In genomic region chr4:87210533-87210932, GRCm38 (mm10) we compare ENCODE assay signal across 15 mouse cellular contexts. TPM values are rescaled to one million over a fixed set of nuclear protein-coding genes. Genes with fewer than 3 reads are reported as not detected.
DNase-seq lines count a peak whose midpoint lies in the region; ATAC-seq lines count a peak whose summit lies in the region.
"Had no signal": no experiment of that assay in that cellular context is flagged by ENCODE, and none has a peak within 500 bp of the region (broad histone marks: within the 10 kb centered on the region; RNA-seq: fewer than 3 reads in every experiment).

No protein-coding gene starts in this region.

- H3K4me1 ChIP-seq in forebrain, embryonic 13.5 days = peaks cover 17% of the 10 kb centered on the region
- no peaks in the 10 kb centered on the region for H3K4me1 ChIP-seq in forebrain, embryonic 11.5 days (replicated peaks; ENCODE audit: control insufficient read depth, insufficient read depth, low read length)
- H3K4me1 ChIP-seq in hindbrain, embryonic 12.5 days = 0 out of 2 replicates have a peak, but pooled peaks cover 7% of the 10 kb centered on the region
- H3K4me1 ChIP-seq in hindbrain, embryonic 10.5 days (replicated peaks) = no peaks in the 10 kb centered on the region
- peaks cover 5% of the 10 kb centered on the region; the same call in 1 of the 2 replicates for H3K4me1 ChIP-seq in forebrain, embryonic 14.5 days (ENCODE audit: control insufficient read depth, insufficient read depth, low read length)
- peaks cover 6% of the 10 kb centered on the region; the same call in 1 of the 2 replicates for H3K4me1 ChIP-seq in midbrain, embryonic 14.5 days (ENCODE audit: control insufficient read depth, insufficient read depth, low read length)
- H3K4me1 ChIP-seq: embryonic facial prominence, embryonic 15.5 days had no signal

- no peaks in the 10 kb centered on the region for H3K9me3 ChIP-seq in forebrain, embryonic 13.5 days (replicated peaks)
- no peaks in the 10 kb centered on the region for H3K9me3 ChIP-seq in forebrain, embryonic 11.5 days (ENCODE audit: control insufficient read depth, low read length)
- no peaks in the 10 kb centered on the region for H3K9me3 ChIP-seq in hindbrain, embryonic 12.5 days (replicated peaks)
- H3K9me3 ChIP-seq in hindbrain, embryonic 10.5 days = no peaks in the 10 kb centered on the region
- H3K9me3 ChIP-seq in forebrain, embryonic 14.5 days (replicated peaks; ENCODE audit: control insufficient read depth, low read length) = no peaks in the 10 kb centered on the region
- no peaks in the 10 kb centered on the region for H3K9me3 ChIP-seq in midbrain, embryonic 14.5 days (ENCODE audit: control insufficient read depth, low read length)
- H3K9me3 ChIP-seq: embryonic facial prominence, embryonic 15.5 days had no signal

- H3K4me3 ChIP-seq in forebrain, embryonic 13.5 days = no peak overlapping the region
- no peak overlapping the region for H3K4me3 ChIP-seq in forebrain, embryonic 11.5 days (ENCODE audit: low read depth, low read length)
- H3K4me3 ChIP-seq in hindbrain, embryonic 12.5 days = no peak overlapping the region
- no peak overlapping the region for H3K4me3 ChIP-seq in hindbrain, embryonic 10.5 days
- H3K4me3 ChIP-seq in forebrain, embryonic 14.5 days (ENCODE audit: low read depth, low read length) = no peak overlapping the region
- H3K4me3 ChIP-seq in midbrain, embryonic 14.5 days (replicated peaks; ENCODE audit: low read depth, low read length) = no peak overlapping the region
- H3K4me3 ChIP-seq: embryonic facial prominence, embryonic 15.5 days had no signal

- no peak overlapping the region for H3K4me2 ChIP-seq in forebrain, embryonic 13.5 days
- H3K4me2 ChIP-seq in forebrain, embryonic 11.5 days (ENCODE audit: low read depth, low read length, severe bottlenecking) = no peak overlapping the region
- H3K4me2 ChIP-seq in hindbrain, embryonic 12.5 days (replicated peaks) = no peak overlapping the region
- no peak overlapping the region for H3K4me2 ChIP-seq in forebrain, embryonic 14.5 days (ENCODE audit: low read length)
- no peak overlapping the region for H3K4me2 ChIP-seq in midbrain, embryonic 14.5 days (ENCODE audit: low read length)
- H3K4me2 ChIP-seq: embryonic facial prominence, embryonic 15.5 days; lung, embryonic 14.5 days had no signal

- WGBS in forebrain, embryonic 13.5 days = 65% methylated on average over 3 of the region's 3 CpGs
- WGBS in forebrain, embryonic 11.5 days = 79% methylated on average over 3 of the region's 3 CpGs
- 69% methylated on average over 3 of the region's 3 CpGs for WGBS in hindbrain, embryonic 12.5 days
- WGBS in hindbrain, embryonic 10.5 days = 83% methylated on average over 3 of the region's 3 CpGs
- WGBS in forebrain, embryonic 14.5 days = 64% methylated on average over 3 of the region's 3 CpGs
- WGBS in midbrain, embryonic 14.5 days = 56% methylated on average over 3 of the region's 3 CpGs

- no peaks in the 10 kb centered on the region for H3K27me3 ChIP-seq in forebrain, embryonic 13.5 days
- no peaks in the 10 kb centered on the region for H3K27me3 ChIP-seq in forebrain, embryonic 11.5 days (ENCODE audit: control insufficient read depth, insufficient read depth, low read length)
- no peaks in the 10 kb centered on the region for H3K27me3 ChIP-seq in hindbrain, embryonic 12.5 days
- no peaks in the 10 kb centered on the region for H3K27me3 ChIP-seq in hindbrain, embryonic 10.5 days (ENCODE audit: insufficient read depth, poor library complexity, severe bottlenecking)
- no peaks in the 10 kb centered on the region for H3K27me3 ChIP-seq in forebrain, embryonic 14.5 days (replicated peaks; ENCODE audit: control insufficient read depth, insufficient read depth, low read length)
- no peaks in the 10 kb centered on the region for H3K27me3 ChIP-seq in midbrain, embryonic 14.5 days (ENCODE audit: control insufficient read depth, insufficient read depth, low read length)
- H3K27me3 ChIP-seq: embryonic facial prominence, embryonic 15.5 days had no signal

- peak overlapping the region; percentile 73 for H3K27ac ChIP-seq in forebrain, embryonic 13.5 days
- H3K27ac ChIP-seq in forebrain, embryonic 11.5 days (ENCODE audit: low read depth, low read length) = no peak overlapping the region
- no peak overlapping the region for H3K27ac ChIP-seq in hindbrain, embryonic 12.5 days
- H3K27ac ChIP-seq in hindbrain, embryonic 10.5 days = no peak overlapping the region
- H3K27ac ChIP-seq in forebrain, embryonic 14.5 days (ENCODE audit: low read depth, low read length) = peak overlapping the region; percentile 65; the same call in 1 of the 2 replicates
- H3K27ac ChIP-seq in midbrain, embryonic 14.5 days (replicated peaks; ENCODE audit: low read depth, low read length) = 0 out of 2 replicates have a peak overlapping the region, but pooled peaks have one; percentile 5
- H3K27ac ChIP-seq: embryonic facial prominence, embryonic 15.5 days had no signal

- H3K36me3 ChIP-seq in forebrain, embryonic 13.5 days (ENCODE audit: poor library complexity, severe bottlenecking) = no peaks in the 10 kb centered on the region
- no peaks in the 10 kb centered on the region for H3K36me3 ChIP-seq in forebrain, embryonic 11.5 days (ENCODE audit: control insufficient read depth, insufficient read depth, low read length)
- H3K36me3 ChIP-seq in hindbrain, embryonic 12.5 days = no peaks in the 10 kb centered on the region
- no peaks in the 10 kb centered on the region for H3K36me3 ChIP-seq in hindbrain, embryonic 10.5 days
- H3K36me3 ChIP-seq in forebrain, embryonic 14.5 days (ENCODE audit: control insufficient read depth, insufficient read depth, low read length) = no peaks in the 10 kb centered on the region
- H3K36me3 ChIP-seq in midbrain, embryonic 14.5 days (ENCODE audit: control insufficient read depth, insufficient read depth, low read length) = no peaks in the 10 kb centered on the region
- H3K36me3 ChIP-seq: embryonic facial prominence, embryonic 15.5 days had no signal

- ATAC-seq in forebrain, embryonic 13.5 days = peak; percentile 62; the same call in 1 of the 2 replicates
- ATAC-seq in forebrain, embryonic 11.5 days (replicated peaks; ENCODE audit: low FRiP score) = no peak
- 0 out of 2 replicates have a peak, but pooled peaks have one; percentile 26 for ATAC-seq in hindbrain, embryonic 12.5 days (ENCODE audit: low FRiP score)
- peak; percentile 83 for ATAC-seq in forebrain, embryonic 14.5 days
- ATAC-seq in midbrain, embryonic 14.5 days (ENCODE audit: low FRiP score, low TSS enrichment) = no peak
- ATAC-seq: intestine, embryonic 16.5 days; Patski had no signal

- no peak overlapping the region for H3K9ac ChIP-seq in forebrain, embryonic 13.5 days
- no peak overlapping the region for H3K9ac ChIP-seq in forebrain, embryonic 11.5 days (ENCODE audit: low read length)
- H3K9ac ChIP-seq in hindbrain, embryonic 12.5 days = no peak overlapping the region
- H3K9ac ChIP-seq in forebrain, embryonic 14.5 days (ENCODE audit: low read length) = no peak overlapping the region
- no peak overlapping the region for H3K9ac ChIP-seq in midbrain, embryonic 14.5 days (replicated peaks; ENCODE audit: low read length)
- H3K9ac ChIP-seq: embryonic facial prominence, embryonic 15.5 days; lung, embryonic 14.5 days had no signal

- DNase-seq in forebrain, embryonic 11.5 days (ENCODE audit: low spot score) = no peak
- DNase-seq in hindbrain, embryonic 10.5 days (ENCODE audit: low spot score) = no peak
- peak; percentile 72 for DNase-seq in forebrain, embryonic 14.5 days (ENCODE audit: low spot score)
- DNase-seq in midbrain, embryonic 14.5 days = peak; percentile 21
- DNase-seq in urinary bladder, postnatal 4 days (ENCODE audit: low spot score in 2 of 2) = no peak
- DNase-seq in testis, postnatal 10 days (ENCODE audit: low spot score) = no peak
- DNase-seq: cerebellum, adult 18-20 months; kidney, postnatal 25 days; liver; lung, embryonic 14.5 days had no signal

RNA-seq across cellular contexts. Expression of gene Slc24a2, which starts 19.7 kb away (rescaled TPM):
- polyA plus RNA-seq in forebrain, embryonic 13.5 days (2015; fragmentation: Nextera tagmentation; extraction: Ambion mirVana) = 0.83 and 1.4 TPM in 2 replicates
- 0.55 and 0.77 TPM in 2 replicates for polyA plus RNA-seq in forebrain, embryonic 11.5 days (2014; fragmentation: Nextera tagmentation; extraction: Ambion mirVana)
- 0.57 and 1.1 TPM in 2 replicates for polyA plus RNA-seq in hindbrain, embryonic 12.5 days (2016; fragmentation: Nextera tagmentation; extraction: Ambion mirVana)
- 0.39 and 0.41 TPM in 2 replicates for polyA plus RNA-seq in hindbrain, embryonic 10.5 days (2016; fragmentation: Nextera tagmentation; extraction: Ambion mirVana)
- 1.4 TPM in 2 replicates for polyA plus RNA-seq in forebrain, embryonic 14.5 days (2014; fragmentation: Nextera tagmentation; extraction: Ambion mirVana)
- polyA plus RNA-seq in midbrain, embryonic 14.5 days (2014; fragmentation: Nextera tagmentation; extraction: Ambion mirVana) = 4.0 and 4.6 TPM in 2 replicates
- polyA plus RNA-seq: Patski had no signal

Comparison
In these comparisons a context has a peak if more than half of its experiments do, and no peak if none do; other contexts are left out.
1. ATAC-seq: peak in forebrain, embryonic 13.5 days (single experiment), hindbrain, embryonic 12.5 days (single experiment) and forebrain, embryonic 14.5 days (single experiment); none in forebrain, embryonic 11.5 days (single experiment) and midbrain, embryonic 14.5 days (single experiment).
2. H3K27ac ChIP-seq: peak in forebrain, embryonic 13.5 days (single experiment), forebrain, embryonic 14.5 days (single experiment) and midbrain, embryonic 14.5 days (single experiment); none in forebrain, embryonic 11.5 days (single experiment), hindbrain, embryonic 12.5 days (single experiment) and hindbrain, embryonic 10.5 days (single experiment).
3. DNase-seq: peak in forebrain, embryonic 14.5 days (single experiment) and midbrain, embryonic 14.5 days (single experiment); none in forebrain, embryonic 11.5 days (single experiment), hindbrain, embryonic 10.5 days (single experiment), urinary bladder, postnatal 4 days (0 of 2) and testis, postnatal 10 days (single experiment).